Mouse (Mus musculus) ES-Bruce4 (cell line): Measurements from ENCODE around the gene Ubc. TPM values are rescaled to one million over a fixed set of nuclear protein-coding genes. Genes with fewer than 3 reads are reported as not detected.

Experiments used
- H3K27ac ChIP-seq: 2 replicates; pipeline ENCODE4 v1.5.1; 2012; ENCODE audit warnings: low read length, inconsistent platforms; ENCODE audit not compliant: insufficient read depth
- H3K27me3 ChIP-seq: 2 replicates; pipeline ENCODE4 v1.6.1; 2012; ENCODE audit warnings: mild to moderate bottlenecking, low read length, inconsistent platforms; ENCODE audit not compliant: control insufficient read depth, poor library complexity, insufficient read depth, severe bottlenecking
- H3K36me3 ChIP-seq: 2 replicates; pipeline ENCODE4 v1.6.1; 2012; ENCODE audit warnings: inconsistent platforms, mild to moderate bottlenecking, low read length, moderate library complexity; ENCODE audit not compliant: control insufficient read depth, poor library complexity, insufficient read depth, severe bottlenecking
- H3K4me1 ChIP-seq: one replicate; pipeline ENCODE4 v1.8.1; 2011; ENCODE audit warnings: low read length; ENCODE audit not compliant: control insufficient read depth, insufficient read depth
- H3K4me3 ChIP-seq: 2 replicates; pipeline ENCODE4 v1.5.1; 2011; ENCODE audit warnings: low read depth, mild to moderate bottlenecking, low read length
- H3K9ac ChIP-seq: 2 replicates; pipeline ENCODE4 v1.6.1; 2012; ENCODE audit warnings: low read depth, mild to moderate bottlenecking, inconsistent platforms; ENCODE audit not compliant: poor library complexity, severe bottlenecking
- H3K9me3 ChIP-seq: replicated peaks from 2 replicates; pipeline ENCODE4 v1.6.1; 2012; ENCODE audit warnings: mild to moderate bottlenecking, low read length, inconsistent platforms; ENCODE audit not compliant: control insufficient read depth, poor library complexity, insufficient read depth, severe bottlenecking
- CTCF ChIP-seq: IDR thresholded peaks from one replicate; pipeline ENCODE4 v1.8.1; 2011; ENCODE audit warnings: low read depth, low read length
- EP300 ChIP-seq: IDR thresholded peaks from 2 replicates; pipeline ENCODE4 v1.6.1; 2011; ENCODE audit warnings: low read depth, low read length; ENCODE audit not compliant: insufficient read depth
- POLR2A ChIP-seq: IDR thresholded peaks from one replicate; pipeline ENCODE4 v1.8.1; 2011; ENCODE audit warnings: low read length; ENCODE audit not compliant: insufficient read depth
- polyA plus RNA-seq: library from polyadenylated mRNA; stranded (reverse); fragments of >200 nt; gene quantifications from 2 replicates; pipeline ENCODE4 v1.2.4, GENCODE M21; 2011; ENCODE audit warnings: low read depth; ENCODE audit not compliant: missing spikeins, insufficient read depth, insufficient read length

The Ubc gene
- polyA plus RNA-seq, 1 experiment, result 334 TPM

- Histone ChIP-seq H3K36me3 (no peaks in the 10 kb centered on the region), H3K9me3 (peaks cover 3% of the 10 kb centered on the region; the same call in 1 of the 2 replicates), H3K9ac (no peak overlapping the region), H3K4me3 (no peak overlapping the region), H3K27ac (no peak overlapping the region), H3K27me3 (no peaks in the 10 kb centered on the region), H3K4me1 (no peaks in the 10 kb centered on the region)
- TF ChIP-seq POLR2A (no peak), EP300 (no peak), CTCF (no peak)
These were observed 12.8 kb downstream of the Ubc start for GRCm38 (mm10) chr5:125377214-125377613.

GRCm38 (mm10) chr5:125375871-125376270 is 14.1 kb downstream of the Ubc start:
- TF ChIP-seq CTCF (no peak), POLR2A (no peak), EP300 (no peak)
- no peak overlapping the region for H3K9ac ChIP-seq
- no peaks in the 10 kb centered on the region for H3K36me3 ChIP-seq
- H3K4me3 ChIP-seq, result no peak overlapping the region
- H3K4me1 ChIP-seq, result no peaks in the 10 kb centered on the region
- H3K27me3 ChIP-seq, result no peaks in the 10 kb centered on the region
- no peak overlapping the region for H3K27ac ChIP-seq
- peaks cover 3% of the 10 kb centered on the region; the same call in 1 of the 2 replicates for H3K9me3 ChIP-seq

GRCm38 (mm10) chr5:125372027-125372426 is 18.0 kb downstream of the Ubc start:
- Histone ChIP-seq H3K36me3 (no peaks in the 10 kb centered on the region), H3K4me1 (no peaks in the 10 kb centered on the region), H3K4me3 (no peak overlapping the region), H3K9me3 (peaks cover 3% of the 10 kb centered on the region; the same call in 1 of the 2 replicates), H3K27me3 (no peaks in the 10 kb centered on the region), H3K27ac (no peak overlapping the region), H3K9ac (no peak overlapping the region)
- TF ChIP-seq CTCF, result no peak
- no peak for TF ChIP-seq EP300
- TF ChIP-seq POLR2A, result no peak

GRCm38 (mm10) chr5:125370950-125371693 is 18.9 kb downstream of the Ubc start:
- H3K27ac ChIP-seq, result no peak overlapping the region
- H3K9me3 ChIP-seq, result peaks cover 3% of the 10 kb centered on the region; the same call in 1 of the 2 replicates
- H3K36me3 ChIP-seq, result no peaks in the 10 kb centered on the region
- H3K27me3 ChIP-seq, result no peaks in the 10 kb centered on the region
- H3K4me3 ChIP-seq, result no peak overlapping the region
- H3K4me1 ChIP-seq, result no peaks in the 10 kb centered on the region
- peak; percentile 21 for TF ChIP-seq CTCF
- TF ChIP-seq EP300, result no peak
- no peak for TF ChIP-seq POLR2A
- H3K9ac ChIP-seq, result no peak overlapping the region

GRCm38 (mm10) chr5:125368568-125368967 is 21.4 kb downstream of the Ubc start:
- Histone ChIP-seq H3K9ac (no peak overlapping the region), H3K27ac (no peak overlapping the region), H3K4me3 (no peak overlapping the region), H3K4me1 (no peaks in the 10 kb centered on the region), H3K9me3 (no peaks in the 10 kb centered on the region), H3K36me3 (no peaks in the 10 kb centered on the region), H3K27me3 (no peaks in the 10 kb centered on the region)
- TF ChIP-seq EP300, result no peak
- TF ChIP-seq CTCF, result peak; percentile 47
- no peak for TF ChIP-seq POLR2A

GRCm38 (mm10) chr5:125368156-125368555 is 21.8 kb downstream of the Ubc start:
- no peak overlapping the region for H3K4me3 ChIP-seq
- no peaks in the 10 kb centered on the region for H3K4me1 ChIP-seq
- no peak for TF ChIP-seq EP300
- TF ChIP-seq CTCF, result no peak
- no peak for TF ChIP-seq POLR2A

More at GRCm38 (mm10) chr5:125368156-125368555, 21.8 kb downstream of the Ubc start:
- H3K27me3 ChIP-seq, result no peaks in the 10 kb centered on the region
- H3K27ac ChIP-seq, result no peak overlapping the region
- H3K9ac ChIP-seq, result no peak overlapping the region
- H3K36me3 ChIP-seq, result no peaks in the 10 kb centered on the region
- H3K9me3 ChIP-seq, result no peaks in the 10 kb centered on the region
